Mouse (Mus musculus) ES-E14 (cell line): ENCODE results near the gene Gm49368. TPM values are rescaled to one million over a fixed set of nuclear protein-coding genes. Genes with fewer than 3 reads are reported as not detected.

Experiments used
- DNase-seq: peaks from one replicate; pipeline ENCODE4 v3.0.0-alpha.2; 2013; ENCODE audit warnings: low read depth, low spot score
- H3K27ac ChIP-seq: 2 replicates; pipeline ENCODE4 v1.5.1; 2012; ENCODE audit warnings: low read depth, mild to moderate bottlenecking, low read length, moderate library complexity, mixed read lengths; ENCODE audit not compliant: poor library complexity, insufficient read depth, severe bottlenecking
- H3K36me3 ChIP-seq: 2 replicates; pipeline ENCODE4 v1.6.1; 2012; ENCODE audit warnings: mild to moderate bottlenecking, low read length, moderate library complexity, mixed read lengths; ENCODE audit not compliant: control insufficient read depth, poor library complexity, insufficient read depth, severe bottlenecking
- H3K4me1 ChIP-seq, 2 experiments: fragments of 150-350 bp in 1 of 2; sonication (generic) in 1 of 2; 2 replicates each; pipeline ENCODE4 v1.6.1; 2012; ENCODE audit warnings: low read length in 2 of 2, mild to moderate bottlenecking in 1 of 2, mixed read lengths in 1 of 2; ENCODE audit not compliant: control insufficient read depth in 2 of 2, insufficient read depth in 2 of 2, poor library complexity in 1 of 2
- H3K4me3 ChIP-seq, 2 experiments: fragments of 150-350 bp in 1 of 2; sonication (generic) in 1 of 2; 2 replicates each; pipeline ENCODE4 v1.5.1; 2012; ENCODE audit warnings: low read length in 2 of 2, low read depth in 1 of 2, mild to moderate bottlenecking in 1 of 2, mixed read lengths in 1 of 2; ENCODE audit not compliant: insufficient read depth in 1 of 2, poor library complexity in 1 of 2, severe bottlenecking in 1 of 2
- H3K9ac ChIP-seq: 2 replicates; pipeline ENCODE4 v1.6.1; 2012; ENCODE audit warnings: low read depth, mild to moderate bottlenecking, low read length, mixed read lengths; ENCODE audit not compliant: poor library complexity, insufficient read depth, severe bottlenecking
- H3K9me3 ChIP-seq: fragments of 150-350 bp; sonication (generic); 2 replicates; pipeline ENCODE4 v1.6.1; 2012; ENCODE audit warnings: low read depth, mild to moderate bottlenecking, low read length; ENCODE audit not compliant: control insufficient read depth, insufficient read depth
- CHD2 ChIP-seq: IDR thresholded peaks from 2 replicates; pipeline ENCODE4 v1.6.1; 2014; ENCODE audit warnings: mild to moderate bottlenecking, low read depth, low read length, inconsistent platforms
- HCFC1 ChIP-seq: IDR thresholded peaks from 2 replicates; pipeline ENCODE4 v1.6.1; 2012; ENCODE audit warnings: low read length, inconsistent platforms, borderline replicate concordance; ENCODE audit not compliant: insufficient read depth
- MAFK ChIP-seq: IDR thresholded peaks from 2 replicates; pipeline ENCODE4 v1.6.1; 2014; ENCODE audit warnings: mild to moderate bottlenecking, low read depth, low read length, inconsistent platforms; ENCODE audit not compliant: insufficient read depth
- ZC3H11A ChIP-seq: IDR thresholded peaks from 2 replicates; pipeline ENCODE4 v1.6.1; 2012; ENCODE audit warnings: low read depth, mild to moderate bottlenecking, inconsistent platforms, low read length, borderline replicate concordance
- ZNF384 ChIP-seq: IDR thresholded peaks from 2 replicates; pipeline ENCODE4 v1.6.1; 2012; ENCODE audit warnings: low read depth, low read length, inconsistent platforms
- in situ Hi-C, 2 experiments: fragments of 600-800 bp; cut with MboI; formaldehyde crosslinking; loops; one replicate each; pipeline ENCODE4 v1.15.1; 2025; ENCODE audit warnings: low sequenced_read_pairs in 2 of 2, inconsistent platforms in 1 of 2; ENCODE audit not compliant: unreplicated experiment in 2 of 2
- total RNA-seq: library from RNA; depleted of rRNA; stranded (reverse); fragments of 300-350 nt; gene quantifications from 2 replicates; pipeline ENCODE4 v1.2.3, GENCODE M21; 2012

Gm49368 gene
- total RNA-seq, 1 experiment = not detected

GRCm38 (mm10) chr7:128114371-128115105 lies 52.1 kb downstream of the Gm49368 start:
- Histone ChIP-seq H3K9ac (no peak overlapping the region), H3K4me3 (no peak overlapping the region), H3K9me3 (no peaks in the 10 kb centered on the region), H3K4me1 (no peaks in the 10 kb centered on the region), H3K36me3 (no peaks in the 10 kb centered on the region), H3K27ac (no peak overlapping the region)
- TF ChIP-seq ZC3H11A (no peak), ZNF384 (no peak), MAFK (no peak), HCFC1 (no peak), CHD2 (no peak)
- in situ Hi-C loops = no loop called here
- DNase-seq = no peak

GRCm38 (mm10) chr7:128115211-128115958 lies 52.9 kb downstream of the Gm49368 start:
- Histone ChIP-seq H3K4me1 (no peaks in the 10 kb centered on the region), H3K36me3 (no peaks in the 10 kb centered on the region), H3K4me3 (no peak overlapping the region), H3K9ac (no peak overlapping the region), H3K9me3 (no peaks in the 10 kb centered on the region), H3K27ac (no peak overlapping the region)
- no peak for DNase-seq
- no peak for TF ChIP-seq ZNF384
- in situ Hi-C loops = no loop called here

GRCm38 (mm10) chr7:128116396-128116795 lies 53.9 kb downstream of the Gm49368 start:
- Histone ChIP-seq H3K9me3 (no peaks in the 10 kb centered on the region), H3K27ac (no peak overlapping the region), H3K4me3 (no peak overlapping the region), H3K4me1 (no peaks in the 10 kb centered on the region), H3K36me3 (no peaks in the 10 kb centered on the region), H3K9ac (no peak overlapping the region)
- TF ChIP-seq MAFK (no peak), CHD2 (no peak), HCFC1 (no peak), ZNF384 (no peak), ZC3H11A (no peak)
- in situ Hi-C loops = no loop called here
- DNase-seq = no peak

GRCm38 (mm10) chr7:128119726-128120490 lies 57.4 kb downstream of the Gm49368 start:
- TF ChIP-seq MAFK = no peak
- TF ChIP-seq CHD2 = no peak
- TF ChIP-seq HCFC1 = no peak
- TF ChIP-seq ZC3H11A = no peak
- TF ChIP-seq ZNF384 = no peak
- Histone ChIP-seq H3K27ac (no peak overlapping the region), H3K4me3 (no peak overlapping the region), H3K9me3 (no peaks in the 10 kb centered on the region), H3K36me3 (no peaks in the 10 kb centered on the region), H3K9ac (no peak overlapping the region), H3K4me1 (no peaks in the 10 kb centered on the region)
- no peak for DNase-seq
- in situ Hi-C loops = no loop called here
